Mouse (Mus musculus): ENCODE measurements around the gene Dnajb4.

DNA sequence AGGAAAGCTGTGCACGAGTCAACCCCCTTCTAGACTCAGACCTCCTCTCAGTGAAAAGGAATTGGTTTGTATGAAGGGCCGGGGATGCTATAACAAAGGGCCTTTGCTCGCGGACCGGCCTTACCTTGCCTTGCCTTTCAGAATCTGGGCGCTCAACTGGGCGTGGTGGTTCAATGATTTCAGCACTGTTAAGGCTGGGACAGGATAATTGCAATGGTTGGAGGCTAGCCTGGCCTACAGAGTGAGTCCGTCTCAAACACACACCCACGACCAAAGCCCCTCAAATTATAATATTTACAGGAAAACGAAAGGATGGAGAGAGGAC is 44.0 kb downstream of the Dnajb4 start, which contains the start of gene Gipc2:
- TF ChIP-seq CTCF (IDR thresholded peaks at IDR 0.05 in 2 of 3, conservative IDR thresholded peaks at IDR 0.05 in 1 of 3; ENCODE audit: control insufficient read depth in 1 of 3, insufficient read depth in 1 of 3, low read depth in 2 of 3, low read length in 3 of 3, poor library complexity in 1 of 3, severe bottlenecking in 1 of 3) (no peak), ETS1 (IDR thresholded peaks at IDR 0.05; ENCODE audit: low read depth, low read length) (no peak), MEF2A (IDR thresholded peaks at IDR 0.05; ENCODE audit: extremely low read depth, insufficient replicate concordance, low read depth, low read length, poor library complexity, severe bottlenecking) (no peak), NELFE (IDR thresholded peaks at IDR 0.05; ENCODE audit: low read depth, low read length) (no peak), MXI1 (IDR thresholded peaks at IDR 0.05; ENCODE audit: low read depth, low read length) (no peak), SMC3 (IDR thresholded peaks at IDR 0.05; ENCODE audit: low read depth, low read length) (no peak), EP300 (IDR thresholded peaks at IDR 0.05; ENCODE audit: low read depth in 1 of 2, low read length in 2 of 2) (no peak), ZMIZ1 (IDR thresholded peaks at IDR 0.05; ENCODE audit: low read depth, low read length) (no peak), GATA1 (IDR thresholded peaks at IDR 0.05; ENCODE audit: low read depth, low read length) (no peak), POLR2A (IDR thresholded peaks at IDR 0.05; ENCODE audit: control insufficient read depth in 1 of 2, insufficient read depth in 1 of 2, low read depth in 1 of 2, low read length in 2 of 2, poor library complexity in 1 of 2) (no peak), SIN3A (IDR thresholded peaks at IDR 0.05; ENCODE audit: low read length) (no peak)
